Mouse (Mus musculus) megakaryocyte progenitor cell, adult 5-6 weeks (primary cell): ENCODE data around the gene Slc26a8. TPM values are rescaled to one million over a fixed set of nuclear protein-coding genes. Genes with fewer than 3 reads are reported as not detected.

Experiments
- ATAC-seq: replicated peaks from 2 replicates; pipeline ENCODE4 v1.8.0; 2016; ENCODE audit warnings: mild to moderate bottlenecking, moderate TSS enrichment, inconsistent platforms; ENCODE audit not compliant: poor library complexity
- total RNA-seq, 2 experiments: library from RNA; stranded (forward) in 1 of 2; stranded (reverse) in 1 of 2; fragments of 157-497, 149-512 nt in 1 of 2; fragments of 200-1000 nt in 1 of 2; gene quantifications; 2 replicates each; pipeline versions ENCODE4 v1.2.3 to v1.2.4; 2015 to 2017

Gene Slc26a8
- total RNA-seq, 2 experiments from 2014 or later: 0.21 to 1.3 TPM

- peak; percentile 29; the same call in 1 of the 2 replicates for ATAC-seq
Measured at GRCm38 (mm10) chr17:28612603-28613002, 77.4 kb downstream of the Slc26a8 start.

DNA sequence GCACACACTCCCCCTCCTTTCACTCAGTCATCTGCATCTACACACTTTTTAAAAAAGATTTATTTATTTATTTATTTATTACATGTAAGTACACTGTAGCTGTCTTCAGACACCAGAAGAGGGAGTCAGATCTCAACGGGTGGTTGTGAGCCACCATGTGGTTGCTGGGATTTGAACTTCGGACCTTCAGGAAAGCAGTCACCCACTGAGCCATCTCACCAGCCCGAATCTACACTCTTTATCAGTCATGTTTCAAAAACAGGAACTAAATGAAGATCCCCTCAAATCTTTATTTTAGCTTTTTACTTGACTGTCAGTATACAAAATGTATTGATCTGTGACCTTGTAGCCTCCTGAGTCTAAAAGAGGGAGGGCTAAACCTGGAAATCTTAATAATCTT lies 80.5 kb downstream of the Slc26a8 start:
- ATAC-seq: no peak

- ATAC-seq: no peak
Measured at GRCm38 (mm10) chr17:28601557-28602250, 88.3 kb downstream of the Slc26a8 start.

- no peak for ATAC-seq
Measured at GRCm38 (mm10) chr17:28600780-28601179, 89.3 kb downstream of the Slc26a8 start.

- peak; percentile 22; the same call in 1 of the 2 replicates for ATAC-seq
Measured at GRCm38 (mm10) chr17:28593965-28594364, 96.1 kb downstream of the Slc26a8 start.

DNA sequence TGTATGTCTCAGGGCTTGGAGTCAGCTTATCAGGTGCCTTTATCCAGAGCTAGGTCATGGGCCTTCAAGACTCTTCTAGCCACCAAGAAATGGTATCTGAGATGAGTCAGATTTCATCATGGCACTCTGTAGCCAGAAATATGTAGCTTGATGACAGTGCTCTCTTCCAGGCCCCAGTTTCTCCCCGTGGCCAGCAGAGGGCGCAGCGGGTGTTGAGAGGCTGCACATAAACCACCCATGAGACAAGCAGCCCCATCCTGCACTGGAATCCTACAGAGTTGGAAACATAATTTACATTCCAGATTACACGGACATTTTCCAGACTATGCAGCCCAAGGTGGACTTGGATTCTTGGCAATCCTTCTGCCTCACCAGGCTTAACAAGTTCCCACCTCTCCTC lies 97.0 kb downstream of the Slc26a8 start:
- ATAC-seq: peak; percentile 68

DNA sequence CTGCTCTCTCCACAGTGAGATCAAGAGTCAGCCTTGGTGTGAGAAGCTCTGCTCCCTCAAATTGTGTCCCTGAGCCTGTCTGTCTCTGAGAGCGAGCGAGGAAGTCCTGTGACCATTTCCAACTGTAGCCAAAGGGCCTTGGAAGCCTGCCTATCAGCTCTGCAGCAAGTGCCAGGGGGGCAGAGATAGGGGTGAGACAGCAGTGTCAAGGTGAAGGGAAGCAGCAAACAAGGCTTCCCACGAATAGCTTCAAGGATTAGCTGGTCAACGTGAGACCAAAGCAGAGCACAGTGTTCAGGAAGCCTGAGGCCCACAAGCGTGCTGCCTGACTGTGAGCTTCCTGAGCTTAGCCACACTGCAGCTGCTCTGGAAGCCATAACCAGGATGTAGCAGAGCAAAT lies 98.6 kb downstream of the Slc26a8 start:
- peak; percentile 82 for ATAC-seq

DNA sequence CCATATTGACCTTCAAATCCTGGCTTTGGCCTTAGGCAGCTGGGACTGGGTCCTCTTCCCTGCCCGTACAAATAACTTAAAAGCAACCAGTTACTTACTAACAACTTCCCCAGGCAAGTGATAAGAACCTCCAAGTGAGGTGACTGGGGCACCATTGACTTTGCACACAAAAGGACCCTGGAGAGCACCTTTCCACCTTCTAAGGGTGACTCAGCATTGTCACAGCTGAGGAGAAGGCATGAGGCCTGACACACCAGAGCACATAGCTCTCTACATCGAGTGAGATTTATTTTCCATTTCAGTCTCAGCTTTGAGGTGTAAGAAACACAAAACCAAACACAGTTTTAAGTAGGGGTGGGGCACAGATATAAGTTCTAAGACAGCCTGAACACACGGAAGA lies 99.4 kb downstream of the Slc26a8 start:
- ATAC-seq: no peak

DNA sequence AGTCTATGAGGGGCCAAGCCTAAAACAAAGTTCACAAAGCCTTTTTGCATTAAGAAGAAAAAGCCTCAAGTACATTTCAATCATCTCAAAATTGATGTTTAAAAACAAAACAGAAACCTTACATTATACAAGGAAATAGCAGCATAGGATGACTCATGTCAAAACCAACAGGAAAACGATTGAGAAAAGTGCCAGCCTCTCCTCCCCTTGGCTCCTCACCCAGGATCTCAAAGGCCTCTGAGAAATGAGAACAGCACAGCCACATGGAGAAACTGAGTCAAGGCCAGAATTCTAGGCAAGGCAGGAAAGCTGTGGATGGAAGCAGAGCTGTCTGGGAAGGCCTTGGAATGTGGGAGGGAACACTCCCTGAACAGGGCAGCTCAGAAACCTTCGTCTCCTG lies 101.4 kb downstream of the Slc26a8 start:
- no peak for ATAC-seq

Other genes with a start within 250 kb of the Slc26a8 start
- gene Fkbp5, start 172.7 kb downstream of the Slc26a8 start, total RNA-seq (2015): 25.8 and 30.0 TPM in 2 replicates
- gene Fkbp5, start 172.7 kb downstream of the Slc26a8 start, total RNA-seq (2017): 40.2 and 58.9 TPM in 2 replicates
- not detected in 2 replicates for gene Armc12, start 159.4 kb downstream of the Slc26a8 start, total RNA-seq (2015)
- not detected in 2 replicates for gene Armc12, start 159.4 kb downstream of the Slc26a8 start, total RNA-seq (2017)
- not detected in 2 replicates for gene Clpsl2, start 140.8 kb downstream of the Slc26a8 start, total RNA-seq (2015)
- not detected in 2 replicates for gene Clpsl2, start 140.8 kb downstream of the Slc26a8 start, total RNA-seq (2017)
- gene Clps, start 129.5 kb downstream of the Slc26a8 start, total RNA-seq (2015): not detected in 2 replicates
- gene Clps, start 129.5 kb downstream of the Slc26a8 start, total RNA-seq (2017): not detected in 2 replicates
- gene Lhfpl5, start 114.6 kb downstream of the Slc26a8 start, total RNA-seq (2015): not detected in 2 replicates
- gene Lhfpl5, start 114.6 kb downstream of the Slc26a8 start, total RNA-seq (2017): not detected in 2 replicates
- 129 and 131 TPM in 2 replicates for gene Srpk1, start 67.5 kb downstream of the Slc26a8 start, total RNA-seq (2015)
- 134 and 140 TPM in 2 replicates for gene Srpk1, start 67.5 kb downstream of the Slc26a8 start, total RNA-seq (2017)
- 111 TPM in 2 replicates for gene Mapk14, start 1.1 kb upstream of the Slc26a8 start, total RNA-seq (2015)
- 100 and 110 TPM in 2 replicates for gene Mapk14, start 1.1 kb upstream of the Slc26a8 start, total RNA-seq (2017)
- 4.3 and 6.5 TPM in 2 replicates for gene AC170998.1, start 35.9 kb upstream of the Slc26a8 start, total RNA-seq (2015)
- 1.1 and 5.1 TPM in 2 replicates for gene AC170998.1, start 35.9 kb upstream of the Slc26a8 start, total RNA-seq (2017)
- 1.3 and 2.2 TPM in 2 replicates for gene Mapk13, start 79.1 kb upstream of the Slc26a8 start, total RNA-seq (2015)
- gene Mapk13, start 79.1 kb upstream of the Slc26a8 start, total RNA-seq (2017): 1.1 and 4.8 TPM in 2 replicates
- gene Brpf3, start 110.9 kb upstream of the Slc26a8 start, total RNA-seq (2015): 29.5 and 29.9 TPM in 2 replicates
- 3.4 and 3.9 TPM in 2 replicates for gene Brpf3, start 110.9 kb upstream of the Slc26a8 start, total RNA-seq (2017)
- gene Pnpla1, start 168.2 kb upstream of the Slc26a8 start, total RNA-seq (2015): 0.02 and 0.10 TPM in 2 replicates
- 0.14 TPM in 1 of 2 replicates, not detected in the other for gene Pnpla1, start 168.2 kb upstream of the Slc26a8 start, total RNA-seq (2017)
- 0.66 and 1.4 TPM in 2 replicates for gene 4930539E08Rik, start 225.1 kb upstream of the Slc26a8 start, total RNA-seq (2015)
- 0.96 and 1.1 TPM in 2 replicates for gene 4930539E08Rik, start 225.1 kb upstream of the Slc26a8 start, total RNA-seq (2017)